Mouse (Mus musculus) olfactory bulb, adult 2 months (tissue): ENCODE data around the gene Exoc4.

ENCODE experiments used
- CTCF ChIP-seq: fragments of 200-500 bp; IDR thresholded peaks from 2 replicates; pipeline ENCODE4 v1.5.1; 2012; ENCODE audit warnings: low read depth, mild to moderate bottlenecking, low read length, moderate library complexity; ENCODE audit not compliant: insufficient read depth
- POLR2A ChIP-seq: fragments of 200-500 bp; IDR thresholded peaks from 2 replicates; pipeline ENCODE4 v1.6.1; 2012; ENCODE audit warnings: mild to moderate bottlenecking, low read depth, low read length, moderate library complexity; ENCODE audit not compliant: insufficient read depth

GRCm38 (mm10) chr6:33227371-33227770 is 21.5 kb upstream of the Exoc4 start:
- TF ChIP-seq CTCF (no peak), POLR2A (no peak)
